Mouse (Mus musculus): ENCODE measurements around the gene Wnt10a.

Wnt10a gene

GRCm38 (mm10) chr1:74791249-74791648 lies at the start of gene Wnt10a:
Wnt10a (plus strand) TSS chr1:74791516.
- DNase-seq (ENCODE audit: low read depth, low spot score), result no peak

- no peak for DNase-seq (ENCODE audit: low read depth, low spot score)
These were observed 44.0 kb upstream of the Wnt10a start for GRCm38 (mm10) chr1:74747335-74747734.

- peak; percentile 27 for DNase-seq (ENCODE audit: low read depth, low spot score)
These were observed 42.6 kb upstream of the Wnt10a start, which contains the start of gene Prkag3 for GRCm38 (mm10) chr1:74748643-74749271. Prkag3 (minus strand) TSS chr1:74749221.

GRCm38 (mm10) chr1:74749301-74749700 lies 42.0 kb upstream of the Wnt10a start:
- DNase-seq (ENCODE audit: low read depth, low spot score), result no peak

- no peak for DNase-seq (ENCODE audit: low read depth, low spot score)
These were observed 40.6 kb upstream of the Wnt10a start for GRCm38 (mm10) chr1:74750683-74751082.

GRCm38 (mm10) chr1:74752150-74752549 lies 39.2 kb upstream of the Wnt10a start:
- DNase-seq (ENCODE audit: low read depth, low spot score), result no peak

- DNase-seq (ENCODE audit: low read depth, low spot score), result no peak
These were observed 38.5 kb upstream of the Wnt10a start for GRCm38 (mm10) chr1:74752833-74753232.

- no peak for DNase-seq (ENCODE audit: low read depth, low spot score)
These were observed 37.9 kb upstream of the Wnt10a start for GRCm38 (mm10) chr1:74753266-74753974.

- no peak for DNase-seq (ENCODE audit: low read depth, low spot score)
These were observed 37.0 kb upstream of the Wnt10a start for GRCm38 (mm10) chr1:74754175-74754785.

- no peak for DNase-seq (ENCODE audit: low read depth, low spot score)
These were observed 31.5 kb upstream of the Wnt10a start for GRCm38 (mm10) chr1:74759773-74760172.

- peak; percentile 73 for DNase-seq (ENCODE audit: low read depth, low spot score)
These were observed 28.2 kb upstream of the Wnt10a start for GRCm38 (mm10) chr1:74763081-74763480.

GRCm38 (mm10) chr1:74770727-74771466 lies 20.4 kb upstream of the Wnt10a start:
- DNase-seq (ENCODE audit: low read depth, low spot score), result no peak

- DNase-seq (ENCODE audit: low read depth, low spot score), result no peak
These were observed 19.9 kb upstream of the Wnt10a start for GRCm38 (mm10) chr1:74771467-74771844.

GRCm38 (mm10) chr1:74771845-74771930 lies 19.6 kb upstream of the Wnt10a start, which contains the start of gene Wnt6:
Wnt6 (plus strand) TSS chr1:74771892.
- DNase-seq (ENCODE audit: low read depth, low spot score), result no peak

- no peak for DNase-seq (ENCODE audit: low read depth, low spot score)
These were observed 19.2 kb upstream of the Wnt10a start for GRCm38 (mm10) chr1:74771931-74772620.

- DNase-seq (ENCODE audit: low read depth, low spot score), result peak; percentile 74
These were observed 18.2 kb upstream of the Wnt10a start for GRCm38 (mm10) chr1:74773136-74773535.

- DNase-seq (ENCODE audit: low read depth, low spot score), result no peak
These were observed 17.3 kb upstream of the Wnt10a start for GRCm38 (mm10) chr1:74774062-74774461.

GRCm38 (mm10) chr1:74775816-74776215 lies 15.5 kb upstream of the Wnt10a start:
- no peak for DNase-seq (ENCODE audit: low read depth, low spot score)

- DNase-seq (ENCODE audit: low read depth, low spot score), result no peak
These were observed 12.3 kb upstream of the Wnt10a start for GRCm38 (mm10) chr1:74778934-74779486.

- DNase-seq (ENCODE audit: low read depth, low spot score), result no peak
These were observed 9.3 kb upstream of the Wnt10a start for GRCm38 (mm10) chr1:74782045-74782444.

GRCm38 (mm10) chr1:74783554-74783953 lies 7.8 kb upstream of the Wnt10a start:
- DNase-seq (ENCODE audit: low read depth, low spot score), result no peak
